Mouse (Mus musculus): ENCODE data around the gene Trim13. TPM values are rescaled to one million over a fixed set of nuclear protein-coding genes. Genes with fewer than 3 reads are reported as not detected.

The Trim13 gene
- polyA plus RNA-seq, 2 experiments: 2.7 to 4.3 TPM

GRCm38 (mm10) chr14:61607157-61607556, 9.1 kb downstream of the Trim13 start, which contains the start of gene Kcnrg:
TSS of gene Kcnrg (plus strand) at chr14:61607457.
- TF ChIP-seq EP300 (IDR thresholded peaks at IDR 0.05; ENCODE audit: low read depth) (no peak), CTCF (IDR thresholded peaks at IDR 0.05; ENCODE audit: low read depth) (no peak)
- Histone ChIP-seq H3K4me2 (ENCODE audit: low read depth) (no peak within 1 kb of the TSS), H3K9ac (replicated peaks) (no peak within 1 kb of the TSS), H3K36me3 (replicated peaks; ENCODE audit: control insufficient read depth, insufficient read depth, low read depth) (no peaks in the 10 kb centered on the region), H3K27ac (no peak within 1 kb of the TSS), H3K9me3 (ENCODE audit: control insufficient read depth, low read length) (no peaks in the 10 kb centered on the region), H3K4me1 (replicated peaks; ENCODE audit: control insufficient read depth in 2 of 2, insufficient read depth in 2 of 2, low read length in 1 of 2) (no peaks in the 10 kb centered on the region), H3K4me3 (ENCODE audit: insufficient read depth in 1 of 2, low read depth in 2 of 2, low read length in 2 of 2) (no peak within 1 kb of the TSS), H3K27me3 (ENCODE audit: control insufficient read depth, insufficient read depth, low read length) (no peaks in the 10 kb centered on the region)
- WGBS (ENCODE audit: insufficient replicate concordance): 66% methylated on average over 3 of the region's 3 CpGs
- DNase-seq (ENCODE audit: low read depth in 3 of 3, low spot score in 3 of 3) (no peak), ATAC-seq (ENCODE audit: insufficient read depth) (no peak)

- Histone ChIP-seq H3K4me3 (ENCODE audit: insufficient read depth in 1 of 2, low read depth in 2 of 2, low read length in 2 of 2) (no peak overlapping the region), H3K27me3 (ENCODE audit: control insufficient read depth, insufficient read depth, low read length) (no peaks in the 10 kb centered on the region), H3K4me1 (replicated peaks; ENCODE audit: control insufficient read depth in 2 of 2, insufficient read depth in 2 of 2, low read length in 1 of 2) (peaks cover 0 to 3% of the 10 kb centered on the region in 2 experiments; a peak in 1 of 4 replicates), H3K9me3 (ENCODE audit: control insufficient read depth, low read length) (no peaks in the 10 kb centered on the region), H3K4me2 (ENCODE audit: low read depth) (no peak overlapping the region), H3K27ac (no peak overlapping the region), H3K36me3 (replicated peaks; ENCODE audit: control insufficient read depth, insufficient read depth, low read depth) (no peaks in the 10 kb centered on the region), H3K9ac (replicated peaks) (no peak overlapping the region)
- TF ChIP-seq CTCF (IDR thresholded peaks at IDR 0.05; ENCODE audit: low read depth) (no peak), EP300 (IDR thresholded peaks at IDR 0.05; ENCODE audit: low read depth) (no peak)
- WGBS (ENCODE audit: insufficient replicate concordance): 86% methylated on average over 5 of the region's 5 CpGs
- no peak for ATAC-seq (ENCODE audit: insufficient read depth)
- no peak for DNase-seq (ENCODE audit: low read depth in 3 of 3, low spot score in 3 of 3)
Observed at GRCm38 (mm10) chr14:61611766-61612165, 13.7 kb downstream of the Trim13 start.

- no peak for DNase-seq (ENCODE audit: low read depth in 3 of 3, low spot score in 3 of 3)
- no peak overlapping the region for H3K9ac ChIP-seq (replicated peaks)
- H3K36me3 ChIP-seq (replicated peaks; ENCODE audit: control insufficient read depth, insufficient read depth, low read depth): no peaks in the 10 kb centered on the region
- TF ChIP-seq CTCF (IDR thresholded peaks at IDR 0.05; ENCODE audit: low read depth) (no peak), EP300 (IDR thresholded peaks at IDR 0.05; ENCODE audit: low read depth) (no peak)
- no peak overlapping the region for H3K4me2 ChIP-seq (ENCODE audit: low read depth)
- peaks cover 0 to 3% of the 10 kb centered on the region in 2 experiments; a peak in 1 of 4 replicates for H3K4me1 ChIP-seq (replicated peaks; ENCODE audit: control insufficient read depth in 2 of 2, insufficient read depth in 2 of 2, low read length in 1 of 2)
- no peaks in the 10 kb centered on the region for H3K27me3 ChIP-seq (ENCODE audit: control insufficient read depth, insufficient read depth, low read length)
- WGBS (ENCODE audit: insufficient replicate concordance): 80% methylated on average over 2 of the region's 2 CpGs
- H3K27ac ChIP-seq: no peak overlapping the region
- H3K9me3 ChIP-seq (ENCODE audit: control insufficient read depth, low read length): no peaks in the 10 kb centered on the region
- no peak for ATAC-seq (ENCODE audit: insufficient read depth)
- no peak overlapping the region for H3K4me3 ChIP-seq (ENCODE audit: insufficient read depth in 1 of 2, low read depth in 2 of 2, low read length in 2 of 2)
Observed at GRCm38 (mm10) chr14:61613319-61613718, 15.3 kb downstream of the Trim13 start.

GRCm38 (mm10) chr14:61620371-61620770, 22.3 kb downstream of the Trim13 start:
- no peaks in the 10 kb centered on the region for H3K9me3 ChIP-seq (ENCODE audit: control insufficient read depth, low read length)
- no peak overlapping the region for H3K27ac ChIP-seq
- 84% methylated on average over 2 of the region's 2 CpGs for WGBS (ENCODE audit: insufficient replicate concordance)
- no peaks in the 10 kb centered on the region for H3K27me3 ChIP-seq (ENCODE audit: control insufficient read depth, insufficient read depth, low read length)
- ATAC-seq (ENCODE audit: insufficient read depth): no peak
- no peak for DNase-seq (ENCODE audit: low read depth in 3 of 3, low spot score in 3 of 3)
- TF ChIP-seq EP300 (IDR thresholded peaks at IDR 0.05; ENCODE audit: low read depth) (no peak), CTCF (IDR thresholded peaks at IDR 0.05; ENCODE audit: low read depth) (no peak)
- no peaks in the 10 kb centered on the region for H3K4me1 ChIP-seq (replicated peaks; ENCODE audit: control insufficient read depth in 2 of 2, insufficient read depth in 2 of 2, low read length in 1 of 2)
- H3K9ac ChIP-seq (replicated peaks): no peak overlapping the region
- no peak overlapping the region for H3K4me2 ChIP-seq (ENCODE audit: low read depth)
- no peak overlapping the region for H3K4me3 ChIP-seq (ENCODE audit: insufficient read depth in 1 of 2, low read depth in 2 of 2, low read length in 2 of 2)
- peaks cover 12% of the 10 kb centered on the region for H3K36me3 ChIP-seq (replicated peaks; ENCODE audit: control insufficient read depth, insufficient read depth, low read depth)

GRCm38 (mm10) chr14:61635969-61636368, 37.9 kb downstream of the Trim13 start:
- H3K9me3 ChIP-seq (ENCODE audit: control insufficient read depth, low read length): no peaks in the 10 kb centered on the region
- no peak for ATAC-seq (ENCODE audit: insufficient read depth)
- H3K4me2 ChIP-seq (ENCODE audit: low read depth): no peak overlapping the region
- no peak overlapping the region for H3K27ac ChIP-seq
- H3K9ac ChIP-seq (replicated peaks): no peak overlapping the region
- DNase-seq (ENCODE audit: low read depth in 3 of 3, low spot score in 3 of 3): no peak
- no peaks in the 10 kb centered on the region for H3K27me3 ChIP-seq (ENCODE audit: control insufficient read depth, insufficient read depth, low read length)
- H3K4me1 ChIP-seq (replicated peaks; ENCODE audit: control insufficient read depth in 2 of 2, insufficient read depth in 2 of 2, low read length in 1 of 2): no peaks in the 10 kb centered on the region
- peaks cover 63% of the 10 kb centered on the region for H3K36me3 ChIP-seq (replicated peaks; ENCODE audit: control insufficient read depth, insufficient read depth, low read depth)
- no peak for TF ChIP-seq EP300 (IDR thresholded peaks at IDR 0.05; ENCODE audit: low read depth)
- no peak for TF ChIP-seq CTCF (IDR thresholded peaks at IDR 0.05; ENCODE audit: low read depth)
- no peak overlapping the region for H3K4me3 ChIP-seq (ENCODE audit: insufficient read depth in 1 of 2, low read depth in 2 of 2, low read length in 2 of 2)

Data from liver, embryonic 14.5 days (tissue).